Mouse (Mus musculus) liver, embryonic 14.5 days (tissue): ENCODE results near the gene Rab11b.

Experiments
- CTCF ChIP-seq: IDR thresholded peaks from 2 replicates; pipeline ENCODE4 v1.5.1; 2016; ENCODE audit warnings: antibody characterized with exemption, low read depth, control low read depth
- EP300 ChIP-seq: IDR thresholded peaks from 2 replicates; pipeline ENCODE4 v1.6.1; 2016; ENCODE audit warnings: antibody characterized with exemption, low read depth

GRCm38 (mm10) chr17:33798306-33798705 is 38.0 kb upstream of the Rab11b start:
- TF ChIP-seq EP300 (no peak), CTCF (no peak; the same call in 1 of the 2 replicates)
